Comparison of ENCODE assay signal across 21 mouse cellular contexts in genomic region chr7:110556221-110556620, GRCm38 (mm10). TPM values are rescaled to one million over a fixed set of nuclear protein-coding genes. Genes with fewer than 3 reads are reported as not detected.
DNase-seq lines count a peak whose midpoint lies in the region; ATAC-seq and TF ChIP-seq lines count a peak whose summit lies in the region.
"Had no signal": no experiment of that assay in that cellular context is flagged by ENCODE, and none has a peak within 500 bp of the region (broad histone marks: within the 10 kb centered on the region; RNA-seq: fewer than 3 reads in every experiment).

No protein-coding gene starts in this region.

- H3K4me3 ChIP-seq in intestine, embryonic 14.5 days (ENCODE audit: low read depth, low read length) = no peak overlapping the region
- no peak overlapping the region for H3K4me3 ChIP-seq in intestine, postnatal 0 days (ENCODE audit: low read depth, low read length)
- no peak overlapping the region for H3K4me3 ChIP-seq in lung, postnatal 0 days (ENCODE audit: low read depth, low read length)
- no peak overlapping the region for H3K4me3 ChIP-seq in embryonic facial prominence, embryonic 14.5 days (ENCODE audit: low read depth, low read length)
- H3K4me3 ChIP-seq: heart, embryonic 10.5 days; limb, embryonic 13.5 days; liver, embryonic 15.5 days; midbrain, embryonic 13.5 days; myocyte had no signal

- no peak overlapping the region for H3K4me2 ChIP-seq in intestine, embryonic 14.5 days (ENCODE audit: low read length)
- no peak overlapping the region for H3K4me2 ChIP-seq in intestine, postnatal 0 days (replicated peaks; ENCODE audit: low read depth)
- no peak overlapping the region for H3K4me2 ChIP-seq in lung, postnatal 0 days (replicated peaks; ENCODE audit: low read depth, low read length)
- H3K4me2 ChIP-seq in embryonic facial prominence, embryonic 14.5 days (ENCODE audit: low read depth, low read length) = no peak overlapping the region
- H3K4me2 ChIP-seq: hindbrain, embryonic 14.5 days; limb, embryonic 13.5 days; liver, embryonic 15.5 days; midbrain, embryonic 13.5 days had no signal

- no peaks in the 10 kb centered on the region for H3K4me1 ChIP-seq in intestine, embryonic 14.5 days (replicated peaks; ENCODE audit: control insufficient read depth, insufficient read depth, low read length)
- H3K4me1 ChIP-seq in intestine, postnatal 0 days (replicated peaks; ENCODE audit: control insufficient read depth, insufficient read depth, low read length) = no peaks in the 10 kb centered on the region
- H3K4me1 ChIP-seq in lung, postnatal 0 days (ENCODE audit: insufficient read depth, low read depth, low read length) = no peaks in the 10 kb centered on the region
- 0 out of 2 replicates have a peak, but pooled peaks cover 5% of the 10 kb centered on the region for H3K4me1 ChIP-seq in embryonic facial prominence, embryonic 14.5 days (ENCODE audit: control insufficient read depth, insufficient read depth, low read length)
- H3K4me1 ChIP-seq: liver, embryonic 15.5 days; midbrain, embryonic 13.5 days had no signal

- no peaks in the 10 kb centered on the region for H3K9me3 ChIP-seq in intestine, embryonic 14.5 days (ENCODE audit: control insufficient read depth, low read length)
- H3K9me3 ChIP-seq in intestine, postnatal 0 days (ENCODE audit: control insufficient read depth) = no peaks in the 10 kb centered on the region
- H3K9me3 ChIP-seq in lung, postnatal 0 days (ENCODE audit: low read length) = no peaks in the 10 kb centered on the region
- H3K9me3 ChIP-seq in embryonic facial prominence, embryonic 14.5 days (ENCODE audit: control insufficient read depth, low read length) = no peaks in the 10 kb centered on the region
- H3K9me3 ChIP-seq: heart, embryonic 10.5 days; limb, embryonic 13.5 days; liver, embryonic 15.5 days; midbrain, embryonic 13.5 days had no signal

- H3K27me3 ChIP-seq in intestine, embryonic 14.5 days (replicated peaks; ENCODE audit: control insufficient read depth, insufficient read depth, low read length) = no peaks in the 10 kb centered on the region
- H3K27me3 ChIP-seq in intestine, postnatal 0 days (replicated peaks; ENCODE audit: control insufficient read depth, insufficient read depth, low read length) = no peaks in the 10 kb centered on the region
- no peaks in the 10 kb centered on the region for H3K27me3 ChIP-seq in lung, postnatal 0 days (replicated peaks; ENCODE audit: insufficient read depth, low read length)
- H3K27me3 ChIP-seq in embryonic facial prominence, embryonic 14.5 days (replicated peaks; ENCODE audit: control insufficient read depth, insufficient read depth, low read length) = no peaks in the 10 kb centered on the region
- H3K27me3 ChIP-seq: limb, embryonic 13.5 days; liver, embryonic 15.5 days; midbrain, embryonic 13.5 days had no signal

- 0 out of 2 replicates have a peak, but pooled peaks have one; percentile 27 for ATAC-seq in intestine, embryonic 14.5 days (replicated peaks; ENCODE audit: low FRiP score, low TSS enrichment, low read depth)
- no peak for ATAC-seq in intestine, postnatal 0 days
- ATAC-seq in lung, postnatal 0 days = no peak
- no peak for ATAC-seq in embryonic facial prominence, embryonic 14.5 days (ENCODE audit: low read depth)
- ATAC-seq: forebrain, embryonic 14.5 days; midbrain, embryonic 13.5 days had no signal

- H3K9ac ChIP-seq in intestine, embryonic 14.5 days (ENCODE audit: low read length) = no peak overlapping the region
- no peak overlapping the region for H3K9ac ChIP-seq in intestine, postnatal 0 days (ENCODE audit: low read depth, low read length)
- H3K9ac ChIP-seq in lung, postnatal 0 days (replicated peaks; ENCODE audit: low read depth) = no peak overlapping the region
- no peak overlapping the region for H3K9ac ChIP-seq in embryonic facial prominence, embryonic 14.5 days (ENCODE audit: low read depth, low read length)
- H3K9ac ChIP-seq: hindbrain, embryonic 14.5 days; limb, embryonic 13.5 days; liver, embryonic 15.5 days; midbrain, embryonic 13.5 days had no signal

- no peak overlapping the region for H3K27ac ChIP-seq in intestine, embryonic 14.5 days (ENCODE audit: low read depth)
- no peak overlapping the region for H3K27ac ChIP-seq in intestine, postnatal 0 days (ENCODE audit: low read depth, low read length)
- H3K27ac ChIP-seq in lung, postnatal 0 days (ENCODE audit: low read length) = no peak overlapping the region
- H3K27ac ChIP-seq in embryonic facial prominence, embryonic 14.5 days (replicated peaks; ENCODE audit: low read depth, low read length) = no peak overlapping the region
- H3K27ac ChIP-seq: heart, embryonic 10.5 days; hindbrain, embryonic 14.5 days; limb, embryonic 13.5 days; liver, embryonic 15.5 days; midbrain, embryonic 13.5 days had no signal

- no peak for TF ChIP-seq EP300 in lung, postnatal 0 days (IDR thresholded peaks at IDR 0.05)

- no peak for TF ChIP-seq CTCF in intestine, postnatal 0 days (IDR thresholded peaks at IDR 0.05; ENCODE audit: low read depth)
- TF ChIP-seq CTCF in lung, postnatal 0 days (IDR thresholded peaks at IDR 0.05) = no peak

- no peak for DNase-seq in intestine, embryonic 14.5 days (ENCODE audit: low spot score)
- peak; percentile 22 for DNase-seq in lung, postnatal 0 days (ENCODE audit: low spot score)
- no peak for DNase-seq in lung, postnatal 25 days (ENCODE audit: low spot score)
- DNase-seq in embryonic facial prominence, embryonic 14.5 days (ENCODE audit: low spot score) = peak; percentile 9
- no peak for DNase-seq in cerebellum, postnatal 25 days
- DNase-seq in adrenal gland, postnatal 14 days = no peak
- DNase-seq in heart, postnatal 25 days (ENCODE audit: low spot score) = no peak
- DNase-seq: cerebellum, adult 11 months; gastrocnemius, postnatal 36 days; heart, postnatal 14 days; lung, postnatal 36 days; retina, postnatal 1 day; right cerebral cortex, postnatal 4 days had no signal

- intact Hi-C loops in heart, postnatal 25 days (cut with DNase I) = no loop called here

- H3K36me3 ChIP-seq in intestine, embryonic 14.5 days (ENCODE audit: control insufficient read depth, insufficient read depth, low read length) = peaks cover 10% of the 10 kb centered on the region
- H3K36me3 ChIP-seq in intestine, postnatal 0 days (ENCODE audit: control insufficient read depth, insufficient read depth) = peaks cover 5% of the 10 kb centered on the region; the same call in 1 of the 2 replicates
- H3K36me3 ChIP-seq in lung, postnatal 0 days (ENCODE audit: insufficient read depth, low read length) = peaks cover 3% of the 10 kb centered on the region; the same call in 1 of the 2 replicates
- H3K36me3 ChIP-seq in embryonic facial prominence, embryonic 14.5 days (ENCODE audit: control insufficient read depth, insufficient read depth, low read length) = 0 out of 2 replicates have a peak, but pooled peaks cover 5% of the 10 kb centered on the region
- H3K36me3 ChIP-seq: liver, embryonic 15.5 days had no signal

RNA-seq across cellular contexts. Expression of gene Sbf2, which starts 58.5 kb away (rescaled TPM):
- polyA plus RNA-seq in intestine, embryonic 14.5 days (2014; fragmentation: Nextera tagmentation; extraction: Ambion mirVana) = 37.6 and 39.8 TPM in 2 replicates
- 17.9 and 19.3 TPM in 2 replicates for polyA plus RNA-seq in intestine, postnatal 0 days (2015; fragmentation: Nextera tagmentation; extraction: Ambion mirVana)
- 23.3 and 25.7 TPM in 2 replicates for polyA plus RNA-seq in lung, postnatal 0 days (2015; fragmentation: Nextera tagmentation; extraction: Ambion mirVana)
- polyA plus RNA-seq in embryonic facial prominence, embryonic 14.5 days (2014; fragmentation: Nextera tagmentation; extraction: Ambion mirVana) = 24.8 and 24.9 TPM in 2 replicates
- total RNA-seq in adrenal gland, postnatal 14 days (2021) = 51.9 and 52.1 TPM in 2 replicates
- total RNA-seq in heart, postnatal 25 days (2021) = 10 to 100 TPM; 48.7 to 49.7 TPM

Comparison
In these comparisons a context has a peak if more than half of its experiments do, and no peak if none do; other contexts are left out.
1. DNase-seq: peak in lung, postnatal 0 days (single experiment) and embryonic facial prominence, embryonic 14.5 days (single experiment); none in intestine, embryonic 14.5 days (single experiment), lung, postnatal 25 days (single experiment), cerebellum, postnatal 25 days (0 of 2), adrenal gland, postnatal 14 days (single experiment) and heart, postnatal 25 days (single experiment).